19 mouse cellular contexts compared by ENCODE assay signal in genomic region chr17:64591366-64591765, GRCm38 (mm10). TPM values are rescaled to one million over a fixed set of nuclear protein-coding genes. Genes with fewer than 3 reads are reported as not detected.
DNase-seq lines count a peak whose midpoint lies in the region; ATAC-seq and TF ChIP-seq lines count a peak whose summit lies in the region.
"Had no signal": no experiment of that assay in that cellular context is flagged by ENCODE, and none has a peak within 500 bp of the region (broad histone marks: within the 10 kb centered on the region; RNA-seq: fewer than 3 reads in every experiment).

No protein-coding gene starts in this region.

- no peaks in the 10 kb centered on the region for H3K4me1 ChIP-seq in hindbrain, embryonic 13.5 days (replicated peaks)
- H3K4me1 ChIP-seq in hindbrain, embryonic 16.5 days (ENCODE audit: control insufficient read depth, insufficient read depth, low read depth, low read length): peaks cover 3% of the 10 kb centered on the region; the same call in 1 of the 2 replicates
- peaks cover 11% of the 10 kb centered on the region for H3K4me1 ChIP-seq in liver, adult 2 months (ENCODE audit: control insufficient read depth, insufficient read depth, low read length)
- no peaks in the 10 kb centered on the region for H3K4me1 ChIP-seq in liver, embryonic 11.5 days (replicated peaks; ENCODE audit: control insufficient read depth, insufficient read depth, low read length)
- H3K4me1 ChIP-seq in midbrain, embryonic 14.5 days (ENCODE audit: control insufficient read depth, insufficient read depth, low read length): no peaks in the 10 kb centered on the region
- H3K4me1 ChIP-seq in midbrain, embryonic 10.5 days: no peaks in the 10 kb centered on the region
- H3K4me1 ChIP-seq in midbrain, postnatal 0 days (ENCODE audit: insufficient read depth, low read length): no peaks in the 10 kb centered on the region
- H3K4me1 ChIP-seq: embryonic facial prominence, embryonic 13.5 days; forebrain, embryonic 12.5 days; heart, embryonic 15.5 days had no signal

- H3K4me2 ChIP-seq in hindbrain, embryonic 13.5 days: no peak overlapping the region
- H3K4me2 ChIP-seq in hindbrain, embryonic 16.5 days (ENCODE audit: low read length): no peak overlapping the region
- no peak overlapping the region for H3K4me2 ChIP-seq in liver, embryonic 11.5 days
- no peak overlapping the region for H3K4me2 ChIP-seq in midbrain, embryonic 14.5 days (ENCODE audit: low read length)
- H3K4me2 ChIP-seq in midbrain, postnatal 0 days (ENCODE audit: low read depth, low read length, poor library complexity, severe bottlenecking): no peak overlapping the region
- H3K4me2 ChIP-seq: embryonic facial prominence, embryonic 13.5 days; forebrain, embryonic 12.5 days; heart, embryonic 15.5 days had no signal

- no peak for TF ChIP-seq CTCF in liver, adult 2 months (IDR thresholded peaks at IDR 0.05; ENCODE audit: low read depth, low read length)
- TF ChIP-seq CTCF in midbrain, postnatal 0 days (IDR thresholded peaks at IDR 0.05): no peak

- TF ChIP-seq POLR2A in liver, adult 2 months (IDR thresholded peaks at IDR 0.05; ENCODE audit: extremely low read depth, insufficient read depth, low read length): no peak

- WGBS in hindbrain, embryonic 13.5 days: 75% methylated on average over 10 of the region's 10 CpGs
- 79% methylated on average over 10 of the region's 10 CpGs for WGBS in hindbrain, embryonic 16.5 days
- WGBS in liver, adult 2 months: 31% methylated on average over 10 of the region's 10 CpGs
- WGBS in liver, embryonic 11.5 days: 75% methylated on average over 10 of the region's 10 CpGs
- 71% methylated on average over 10 of the region's 10 CpGs for WGBS in midbrain, embryonic 14.5 days
- WGBS in midbrain, embryonic 10.5 days: 95% methylated on average over 10 of the region's 10 CpGs
- 58% methylated on average over 10 of the region's 10 CpGs for WGBS in midbrain, postnatal 0 days

- H3K27ac ChIP-seq in hindbrain, embryonic 13.5 days: peak overlapping the region; percentile 45; the same call in 1 of the 2 replicates
- H3K27ac ChIP-seq in hindbrain, embryonic 16.5 days (ENCODE audit: low read depth, low read length): no peak overlapping the region
- H3K27ac ChIP-seq in liver, adult 2 months (replicated peaks; ENCODE audit: insufficient read depth, low read depth, low read length): no peak overlapping the region
- H3K27ac ChIP-seq in liver, embryonic 11.5 days (ENCODE audit: low read depth, low read length): no peak overlapping the region
- H3K27ac ChIP-seq in midbrain, embryonic 14.5 days (replicated peaks; ENCODE audit: low read depth, low read length): peak overlapping the region; percentile 67
- H3K27ac ChIP-seq in midbrain, embryonic 10.5 days (replicated peaks): no peak overlapping the region
- 0 out of 2 replicates have a peak overlapping the region, but pooled peaks have one; percentile 32 for H3K27ac ChIP-seq in midbrain, postnatal 0 days (ENCODE audit: low read depth, low read length)
- H3K27ac ChIP-seq: embryonic facial prominence, embryonic 13.5 days; forebrain, embryonic 12.5 days; gastrocnemius, adult 2 months; heart, embryonic 15.5 days had no signal

- no peak overlapping the region for H3K4me3 ChIP-seq in hindbrain, embryonic 13.5 days
- no peak overlapping the region for H3K4me3 ChIP-seq in hindbrain, embryonic 16.5 days (ENCODE audit: low read length)
- no peak overlapping the region for H3K4me3 ChIP-seq in liver, adult 2 months (ENCODE audit: insufficient read depth, low read depth, low read length)
- no peak overlapping the region for H3K4me3 ChIP-seq in liver, embryonic 11.5 days (ENCODE audit: low read depth, low read length)
- no peak overlapping the region for H3K4me3 ChIP-seq in midbrain, embryonic 14.5 days (replicated peaks; ENCODE audit: low read depth, low read length)
- H3K4me3 ChIP-seq in midbrain, embryonic 10.5 days: no peak overlapping the region
- no peak overlapping the region for H3K4me3 ChIP-seq in midbrain, postnatal 0 days (ENCODE audit: low read depth, low read length)
- H3K4me3 ChIP-seq: embryonic facial prominence, embryonic 13.5 days; forebrain, embryonic 12.5 days; gastrocnemius, adult 2 months; heart, embryonic 15.5 days had no signal

- no peaks in the 10 kb centered on the region for H3K9me3 ChIP-seq in hindbrain, embryonic 13.5 days
- H3K9me3 ChIP-seq in hindbrain, embryonic 16.5 days (ENCODE audit: control insufficient read depth, low read length): no peaks in the 10 kb centered on the region
- H3K9me3 ChIP-seq in liver, embryonic 11.5 days (ENCODE audit: control insufficient read depth, low read length): no peaks in the 10 kb centered on the region
- no peaks in the 10 kb centered on the region for H3K9me3 ChIP-seq in midbrain, embryonic 14.5 days (ENCODE audit: control insufficient read depth, low read length)
- H3K9me3 ChIP-seq in midbrain, embryonic 10.5 days (replicated peaks): no peaks in the 10 kb centered on the region; the same call in 1 of the 2 replicates
- H3K9me3 ChIP-seq in midbrain, postnatal 0 days (ENCODE audit: low read length): no peaks in the 10 kb centered on the region
- H3K9me3 ChIP-seq: embryonic facial prominence, embryonic 13.5 days; forebrain, embryonic 12.5 days; heart, embryonic 15.5 days had no signal

- H3K36me3 ChIP-seq in hindbrain, embryonic 13.5 days: no peaks in the 10 kb centered on the region
- no peaks in the 10 kb centered on the region for H3K36me3 ChIP-seq in hindbrain, embryonic 16.5 days (ENCODE audit: control insufficient read depth, insufficient read depth, low read length)
- no peaks in the 10 kb centered on the region for H3K36me3 ChIP-seq in liver, adult 2 months (ENCODE audit: control insufficient read depth, insufficient read depth, low read length)
- H3K36me3 ChIP-seq in liver, embryonic 11.5 days (ENCODE audit: control insufficient read depth, insufficient read depth, low read length): no peaks in the 10 kb centered on the region
- no peaks in the 10 kb centered on the region for H3K36me3 ChIP-seq in midbrain, embryonic 14.5 days (ENCODE audit: control insufficient read depth, insufficient read depth, low read length)
- no peaks in the 10 kb centered on the region for H3K36me3 ChIP-seq in midbrain, embryonic 10.5 days
- H3K36me3 ChIP-seq in midbrain, postnatal 0 days (ENCODE audit: insufficient read depth, low read length): no peaks in the 10 kb centered on the region
- H3K36me3 ChIP-seq: embryonic facial prominence, embryonic 13.5 days; forebrain, embryonic 12.5 days; heart, embryonic 15.5 days had no signal

- DNase-seq in liver, adult 2 months (ENCODE audit: extremely low read depth, low read depth, low spot score): peak; percentile 53
- no peak for DNase-seq in liver, embryonic 11.5 days (ENCODE audit: low spot score)
- DNase-seq in midbrain, embryonic 14.5 days: peak; percentile 29
- DNase-seq in midbrain, embryonic 10.5 days (ENCODE audit: low spot score): no peak
- DNase-seq in midbrain, postnatal 0 days (ENCODE audit: low spot score): no peak
- no peak for DNase-seq in adrenal gland, postnatal 10 days
- DNase-seq: adrenal gland, adult 8-10 months; cerebellum, adult 18-20 months; cerebellum, adult 9-11 months; cerebellum, postnatal 36 days; gastrocnemius, adult 2 months; gastrocnemius, postnatal 25 days had no signal

- H3K27me3 ChIP-seq in hindbrain, embryonic 13.5 days: no peaks in the 10 kb centered on the region
- no peaks in the 10 kb centered on the region for H3K27me3 ChIP-seq in hindbrain, embryonic 16.5 days (replicated peaks; ENCODE audit: control insufficient read depth, insufficient read depth, low read length)
- no peaks in the 10 kb centered on the region for H3K27me3 ChIP-seq in liver, adult 2 months (ENCODE audit: control insufficient read depth, insufficient read depth, low read length)
- no peaks in the 10 kb centered on the region for H3K27me3 ChIP-seq in liver, embryonic 11.5 days (replicated peaks; ENCODE audit: control insufficient read depth, insufficient read depth, low read length)
- H3K27me3 ChIP-seq in midbrain, embryonic 14.5 days (ENCODE audit: control insufficient read depth, insufficient read depth, low read length): no peaks in the 10 kb centered on the region
- H3K27me3 ChIP-seq in midbrain, embryonic 10.5 days (ENCODE audit: low read depth, poor library complexity, severe bottlenecking): no peaks in the 10 kb centered on the region
- no peaks in the 10 kb centered on the region for H3K27me3 ChIP-seq in midbrain, postnatal 0 days (ENCODE audit: insufficient read depth, low read length)
- H3K27me3 ChIP-seq: embryonic facial prominence, embryonic 13.5 days; forebrain, embryonic 12.5 days; heart, embryonic 15.5 days had no signal

- no peak overlapping the region for H3K9ac ChIP-seq in hindbrain, embryonic 13.5 days
- H3K9ac ChIP-seq in hindbrain, embryonic 16.5 days (ENCODE audit: low read depth, low read length): no peak overlapping the region
- no peak overlapping the region for H3K9ac ChIP-seq in liver, adult 2 months (ENCODE audit: low read depth, low read length)
- H3K9ac ChIP-seq in liver, embryonic 11.5 days (ENCODE audit: low read depth, low read length): no peak overlapping the region
- no peak overlapping the region for H3K9ac ChIP-seq in midbrain, embryonic 14.5 days (replicated peaks; ENCODE audit: low read length)
- no peak overlapping the region for H3K9ac ChIP-seq in midbrain, postnatal 0 days (replicated peaks; ENCODE audit: low read length, poor library complexity, severe bottlenecking)
- H3K9ac ChIP-seq: embryonic facial prominence, embryonic 13.5 days; forebrain, embryonic 12.5 days; heart, embryonic 15.5 days had no signal

- ATAC-seq in hindbrain, embryonic 13.5 days (ENCODE audit: low FRiP score): no peak
- ATAC-seq in hindbrain, embryonic 16.5 days: no peak
- ATAC-seq in liver, embryonic 11.5 days (replicated peaks; ENCODE audit: low FRiP score): no peak
- no peak for ATAC-seq in midbrain, embryonic 14.5 days (ENCODE audit: low FRiP score, low TSS enrichment)
- no peak for ATAC-seq in midbrain, postnatal 0 days (ENCODE audit: low FRiP score)
- ATAC-seq: forebrain, embryonic 16.5 days; inflammation-experienced regulatory T-cells, adult 6 months had no signal

- no peaks in the 10 kb centered on the region for H3K79me2 ChIP-seq in liver, adult 2 months (ENCODE audit: control insufficient read depth, insufficient read depth, low read length)

RNA-seq across cellular contexts. Expression of gene Man2a1, which starts 9.2 kb away (rescaled TPM):
- polyA plus RNA-seq in hindbrain, embryonic 13.5 days (2015; fragmentation: Nextera tagmentation; extraction: Ambion mirVana): 6.2 and 6.7 TPM in 2 replicates
- polyA plus RNA-seq in hindbrain, embryonic 16.5 days (2015; fragmentation: Nextera tagmentation; extraction: Ambion mirVana): 4.1 and 5.3 TPM in 2 replicates
- total RNA-seq in liver, adult 2 months (2014; rRNA removed): 93.6 and 109 TPM in 2 replicates
- polyA plus RNA-seq in liver, adult 2 months (2012; rRNA removed): 25.4 and 34.5 TPM in 2 replicates
- polyA plus RNA-seq in liver, embryonic 11.5 days (2014; fragmentation: Nextera tagmentation; extraction: Ambion mirVana): 5.7 and 6.8 TPM in 2 replicates
- polyA plus RNA-seq in midbrain, embryonic 14.5 days (2014; fragmentation: Nextera tagmentation; extraction: Ambion mirVana): 5.1 and 6.2 TPM in 2 replicates
- polyA plus RNA-seq in midbrain, embryonic 10.5 days (2016; fragmentation: Nextera tagmentation; extraction: Ambion mirVana): 3.9 and 4.3 TPM in 2 replicates
- 19.0 and 28.8 TPM in 2 replicates for total RNA-seq in midbrain, postnatal 0 days (2014; rRNA removed)
- 2.6 and 3.2 TPM in 2 replicates for polyA plus RNA-seq in midbrain, postnatal 0 days (2015; fragmentation: Nextera tagmentation; extraction: Ambion mirVana)
- total RNA-seq in adrenal gland, postnatal 10 days (2021): 100 to 1,000 TPM in 1 of 2 experiments, 10 to 100 TPM in 1; 87.4 to 125 TPM

Comparison
In these comparisons a context has a peak if more than half of its experiments do, and no peak if none do; other contexts are left out.
1. H3K27ac ChIP-seq: peak in hindbrain, embryonic 13.5 days (single experiment), midbrain, embryonic 14.5 days (single experiment) and midbrain, postnatal 0 days (single experiment); none in hindbrain, embryonic 16.5 days (single experiment), liver, adult 2 months (single experiment), liver, embryonic 11.5 days (single experiment) and midbrain, embryonic 10.5 days (single experiment).
2. DNase-seq: peak in liver, adult 2 months (single experiment) and midbrain, embryonic 14.5 days (single experiment); none in liver, embryonic 11.5 days (single experiment), midbrain, embryonic 10.5 days (single experiment), midbrain, postnatal 0 days (single experiment) and adrenal gland, postnatal 10 days (single experiment).